Mouse (Mus musculus) brain, embryonic 14.5 days (tissue): ENCODE measurements at regions not wholly inside any gene's neighbourhood (a gene's known extent, or its start where the extent isn't known, plus 50 kb on each side); places are given as distances from the start of the nearest gene placed in this dataset.
A peak's percentile ranks its signal among the peaks of the same experiment; 100 is the strongest.

Experiments
- DNase-seq: peaks from one replicate; pipeline ENCODE4 v3.0.0-alpha.2; 2011; ENCODE audit warnings: low read depth
- CTCF ChIP-seq: fragments of 200-500 bp; IDR thresholded peaks from 2 replicates; pipeline ENCODE4 v1.5.1; 2012; ENCODE audit warnings: inconsistent platforms, mild to moderate bottlenecking, moderate library complexity, borderline replicate concordance; ENCODE audit not compliant: insufficient read depth, insufficient read length; ENCODE audit errors: extremely low read depth
- POLR2A ChIP-seq: fragments of 200-500 bp; IDR thresholded peaks from 2 replicates; pipeline ENCODE4 v1.6.1; 2012; ENCODE audit warnings: mild to moderate bottlenecking, inconsistent platforms, borderline replicate concordance; ENCODE audit not compliant: poor library complexity, insufficient read depth, insufficient read length, severe bottlenecking; ENCODE audit errors: extremely low read depth

DNA sequence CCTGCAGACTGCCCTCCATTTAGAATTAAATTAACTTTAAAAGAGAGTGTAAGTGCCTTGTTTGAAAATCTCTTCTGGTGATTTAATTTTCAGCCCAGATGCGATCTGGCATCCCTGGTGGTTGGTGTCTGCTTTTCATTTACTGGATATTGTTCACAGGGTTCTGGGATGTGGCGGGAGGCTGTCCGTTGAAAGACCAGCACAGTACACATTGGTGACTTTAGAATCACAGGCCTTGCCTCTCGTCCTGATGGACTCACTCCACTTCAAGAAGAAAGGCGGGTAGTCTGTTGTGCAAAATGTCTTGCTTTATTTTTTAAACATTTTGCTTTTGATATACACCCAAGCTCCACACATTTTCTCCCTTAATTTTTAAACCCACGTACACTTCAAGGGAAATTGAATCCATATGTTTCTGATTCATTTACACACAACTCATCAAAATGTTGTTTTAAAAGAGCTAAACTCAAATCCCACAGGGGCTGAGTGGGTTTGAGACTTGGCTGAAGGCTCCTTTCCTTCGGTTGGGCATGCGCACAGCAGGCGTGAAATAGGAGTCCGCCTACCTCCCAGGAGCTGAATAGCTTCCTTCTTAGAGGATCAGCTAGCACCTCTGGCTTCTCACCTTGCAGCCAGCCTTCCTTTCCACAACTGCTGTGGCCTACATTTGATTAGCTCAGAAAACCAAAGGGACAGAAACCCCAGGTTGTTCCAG lies 424.1 kb upstream of the Fam92a start:
- DNase-seq: no peak
- TF ChIP-seq POLR2A: no peak
- no peak for TF ChIP-seq CTCF

DNA sequence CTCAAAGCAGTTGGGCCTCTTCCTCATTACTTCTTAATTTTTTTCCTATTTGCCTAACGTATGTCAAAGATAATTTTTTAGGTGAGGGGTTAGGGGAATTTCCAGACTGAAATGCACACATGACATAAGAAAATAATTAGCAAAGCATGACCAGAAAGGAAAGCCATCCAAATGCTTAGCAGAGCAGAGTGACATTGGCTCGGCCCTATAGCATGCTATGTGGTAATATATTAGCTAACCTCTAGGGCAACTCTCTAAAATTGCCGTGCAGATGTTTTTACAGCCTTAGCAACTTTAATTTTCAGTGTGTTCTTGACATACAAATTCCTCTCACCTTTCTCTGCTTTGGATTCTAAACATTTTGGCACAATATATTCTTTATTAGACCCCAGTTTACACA lies 421.2 kb upstream of the Fam92a start:
- no peak for TF ChIP-seq CTCF
- no peak for TF ChIP-seq POLR2A
- DNase-seq: no peak

DNA sequence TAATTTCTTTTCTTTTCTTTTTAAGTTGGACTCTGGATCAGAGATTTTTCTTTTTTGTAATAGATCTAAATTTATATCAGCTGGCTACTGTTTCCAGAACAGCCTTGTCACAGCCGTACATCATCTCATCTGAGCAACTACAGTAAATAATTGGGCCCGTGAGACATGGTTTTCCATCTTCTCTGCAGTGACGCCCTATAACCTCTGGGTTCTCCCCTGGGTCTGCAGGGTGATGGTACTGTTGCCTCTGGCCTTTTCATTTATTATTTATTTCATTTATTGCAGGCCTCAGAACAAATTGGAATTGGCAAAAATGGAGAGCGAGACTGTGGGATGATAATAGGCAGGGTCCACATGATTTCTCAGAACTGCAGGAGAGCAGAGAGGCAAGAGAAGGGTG lies 406.3 kb upstream of the Fam92a start:
- TF ChIP-seq CTCF (no peak), POLR2A (no peak)
- peak; percentile 55 for DNase-seq

DNA sequence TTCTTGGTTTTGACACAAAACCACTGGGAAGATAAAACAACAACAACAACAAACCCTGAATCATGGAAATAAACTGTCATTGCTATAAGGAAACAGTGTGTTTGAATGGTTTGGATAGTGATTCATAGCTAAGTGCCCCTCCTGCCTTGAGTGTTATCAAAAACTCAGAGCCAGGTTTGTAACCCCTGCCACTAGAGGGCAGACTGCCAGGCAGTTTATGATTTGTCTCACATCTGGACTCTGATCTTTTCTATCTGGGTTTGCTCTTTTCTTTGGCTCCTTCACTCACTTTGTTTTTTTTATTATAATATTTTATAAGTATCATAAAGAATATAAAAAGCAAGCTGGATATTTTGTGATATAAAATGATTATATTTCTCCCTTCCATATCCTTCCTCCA lies 400.1 kb upstream of the Fam92a start:
- DNase-seq: no peak
- TF ChIP-seq CTCF (peak; percentile 36; the same call in 1 of the 2 replicates), POLR2A (no peak)

DNA sequence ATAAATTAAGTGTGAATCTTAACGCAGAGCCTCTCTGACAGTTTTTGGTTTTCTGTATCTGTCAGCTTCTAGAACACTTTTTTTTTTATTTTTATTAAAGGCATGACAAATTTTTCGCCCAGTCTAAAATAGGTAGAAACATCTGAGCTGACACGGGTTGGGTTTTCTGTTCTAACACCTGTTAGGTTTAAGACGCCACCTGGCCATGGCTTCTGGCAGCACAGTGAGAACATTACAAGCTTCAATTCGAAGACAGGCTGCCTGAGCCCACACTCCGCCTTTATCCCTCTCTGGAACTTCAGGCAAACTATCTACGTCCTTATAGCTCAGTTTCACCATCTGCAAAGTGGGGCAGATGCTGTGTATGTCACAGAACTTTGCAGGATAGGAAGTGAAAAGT lies 398.9 kb upstream of the Fam92a start:
- TF ChIP-seq POLR2A (no peak), CTCF (no peak)

DNA sequence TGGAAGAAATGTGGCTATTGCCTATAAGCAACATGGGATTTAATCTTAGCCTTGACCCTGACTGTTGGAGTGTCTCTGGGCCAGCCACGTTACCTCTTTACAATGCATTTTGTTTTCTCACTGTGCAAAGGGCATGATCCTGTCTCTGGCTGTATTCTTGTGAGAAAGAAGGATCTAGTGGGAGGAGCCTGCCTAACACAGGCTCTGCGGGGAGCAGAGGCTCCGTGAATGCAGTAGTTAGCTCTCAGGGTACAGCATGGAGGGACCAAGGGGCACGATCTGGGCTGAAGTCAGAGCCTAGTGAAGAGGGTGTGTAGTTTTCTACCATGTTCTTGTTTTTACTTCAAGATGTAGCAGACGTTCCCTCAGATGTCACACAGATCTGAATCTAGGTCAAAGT lies 395.8 kb upstream of the Fam92a start:
- DNase-seq: no peak
- TF ChIP-seq POLR2A: no peak
- no peak for TF ChIP-seq CTCF

More for the DNA sequence above, 398.9 kb upstream of the Fam92a start:
- no peak for DNase-seq

DNA sequence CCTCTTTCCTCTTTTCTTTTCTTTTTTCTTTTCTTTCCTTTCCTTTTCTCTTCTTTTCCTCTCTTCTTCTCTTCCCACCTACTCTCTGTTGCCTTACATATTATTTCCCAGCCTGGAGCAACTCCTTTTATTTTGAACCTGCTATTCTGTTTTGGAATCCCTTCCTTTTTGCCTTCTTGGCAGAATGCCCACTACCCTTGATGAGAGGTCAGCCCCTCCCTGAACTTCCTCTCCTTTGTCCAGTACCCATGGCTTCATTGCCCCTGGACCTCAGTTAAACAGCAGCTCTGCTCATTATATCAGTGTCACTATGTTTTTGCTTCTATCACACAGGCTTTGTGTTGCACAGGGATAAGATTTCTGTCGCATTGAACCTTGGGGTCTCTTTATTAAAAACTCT lies 391.2 kb upstream of the Fam92a start:
- DNase-seq: no peak
- TF ChIP-seq CTCF: no peak
- no peak for TF ChIP-seq POLR2A

DNA sequence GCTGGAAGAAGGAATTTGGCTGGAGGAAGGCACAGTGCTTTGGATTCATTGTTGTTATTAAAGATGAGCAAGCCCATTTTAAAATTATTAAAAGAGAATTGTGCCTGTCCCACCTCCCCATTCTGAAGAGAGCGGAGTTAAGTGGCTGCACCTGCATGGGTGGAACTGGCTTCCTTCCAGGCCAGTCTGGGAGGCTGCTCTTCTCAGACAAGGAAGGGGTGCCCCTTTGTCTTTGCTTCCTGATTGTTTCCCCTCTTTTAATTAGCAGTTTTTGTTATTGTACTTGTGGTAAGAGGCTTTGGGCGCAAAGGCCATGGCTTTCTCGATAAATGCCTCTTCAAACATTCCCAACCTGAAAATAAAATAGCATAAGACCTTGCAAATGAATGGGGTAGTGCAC lies 388.7 kb upstream of the Fam92a start:
- DNase-seq: peak; percentile 60
- TF ChIP-seq CTCF (no peak), POLR2A (no peak)

DNA sequence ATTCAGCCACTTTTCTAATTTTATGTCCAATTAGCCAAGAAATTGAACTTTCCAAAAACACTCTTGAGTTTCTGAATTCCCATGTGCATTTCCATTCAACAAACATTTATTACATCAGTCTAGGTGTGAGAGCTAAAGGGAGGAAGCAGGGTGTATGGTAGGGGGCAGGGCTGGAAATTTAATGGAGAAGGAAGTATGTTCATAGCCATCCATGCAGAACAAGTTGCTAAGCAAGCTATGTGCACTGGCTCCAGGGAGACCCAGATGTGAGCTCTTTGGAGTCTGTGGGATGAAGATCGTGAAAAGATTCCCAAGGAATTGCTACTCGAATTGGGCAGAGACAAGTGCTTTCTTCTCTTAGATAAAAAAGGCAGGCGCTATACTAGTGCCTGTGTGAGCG lies 388.2 kb upstream of the Fam92a start:
- no peak for DNase-seq
- TF ChIP-seq CTCF: no peak
- no peak for TF ChIP-seq POLR2A

DNA sequence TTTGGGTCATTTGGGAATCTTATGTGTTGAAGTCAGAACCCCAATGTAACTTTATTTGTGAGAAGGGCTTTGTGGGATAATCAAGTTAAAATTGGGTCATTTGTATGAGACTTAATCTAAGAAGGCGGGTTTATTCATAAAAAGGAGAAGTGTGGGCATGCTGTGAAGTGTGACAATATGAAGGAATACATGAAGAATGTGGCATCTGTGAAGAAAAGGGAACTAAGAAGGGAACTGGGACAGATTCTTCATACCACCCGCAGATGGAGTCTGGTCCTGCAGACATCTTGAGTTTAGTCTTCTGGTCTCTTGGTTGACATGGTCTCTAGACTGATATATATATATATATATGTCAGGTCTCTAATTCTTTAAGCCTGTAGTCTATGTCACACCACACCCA lies 385.3 kb upstream of the Fam92a start:
- no peak for TF ChIP-seq POLR2A
- TF ChIP-seq CTCF: no peak
- no peak for DNase-seq

DNA sequence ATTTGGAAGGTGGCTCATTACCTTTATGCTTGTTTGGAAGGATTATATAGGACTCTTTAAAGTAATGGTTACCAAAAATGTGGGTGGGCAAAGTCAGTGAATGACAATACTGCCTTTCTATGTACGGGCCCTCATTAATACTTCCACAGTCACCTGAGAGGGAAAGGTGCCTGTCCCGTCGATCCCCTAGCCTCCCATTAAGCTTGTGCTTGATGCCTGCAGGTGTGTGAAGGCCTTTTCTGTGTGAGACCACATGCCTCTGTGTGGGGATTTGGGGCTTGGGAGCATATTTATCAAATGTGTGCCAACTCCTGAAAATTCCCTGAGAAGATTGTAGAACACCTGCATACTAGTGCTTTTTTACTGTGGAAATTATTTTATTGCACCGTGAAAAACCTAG lies 377.4 kb upstream of the Fam92a start:
- TF ChIP-seq POLR2A (no peak), CTCF (no peak)
- DNase-seq: no peak

DNA sequence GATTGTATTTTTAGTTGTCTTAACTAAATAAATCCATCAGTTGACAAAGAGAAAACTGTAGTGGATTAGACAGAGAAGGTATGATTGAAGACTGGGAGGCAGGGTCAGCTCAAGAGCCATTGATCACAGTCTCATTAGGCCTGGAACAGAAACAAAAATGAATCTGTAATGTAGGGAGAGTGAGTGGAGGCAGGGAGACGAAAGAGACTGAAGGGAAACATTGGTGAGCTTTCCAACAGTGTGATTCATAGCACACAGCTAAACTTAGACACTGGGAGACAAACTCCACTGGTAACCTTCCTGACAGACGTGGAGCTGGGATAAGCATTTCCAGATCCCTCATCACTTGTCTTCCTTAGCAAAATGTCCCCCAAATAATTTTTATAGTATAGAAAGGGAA lies 372.1 kb upstream of the Fam92a start:
- no peak for DNase-seq
- TF ChIP-seq CTCF (no peak), POLR2A (no peak)
